Mouse (Mus musculus) hindlimb bud, embryonic 11.5 days (tissue): Measurements from ENCODE around the gene Otulin.

ENCODE experiments used
- DNase-seq: peaks from one replicate; pipeline ENCODE4 v3.0.0-alpha.2; 2012; ENCODE audit warnings: low read depth, low spot score; ENCODE audit errors: extremely low spot score

Gene Otulin

DNA sequence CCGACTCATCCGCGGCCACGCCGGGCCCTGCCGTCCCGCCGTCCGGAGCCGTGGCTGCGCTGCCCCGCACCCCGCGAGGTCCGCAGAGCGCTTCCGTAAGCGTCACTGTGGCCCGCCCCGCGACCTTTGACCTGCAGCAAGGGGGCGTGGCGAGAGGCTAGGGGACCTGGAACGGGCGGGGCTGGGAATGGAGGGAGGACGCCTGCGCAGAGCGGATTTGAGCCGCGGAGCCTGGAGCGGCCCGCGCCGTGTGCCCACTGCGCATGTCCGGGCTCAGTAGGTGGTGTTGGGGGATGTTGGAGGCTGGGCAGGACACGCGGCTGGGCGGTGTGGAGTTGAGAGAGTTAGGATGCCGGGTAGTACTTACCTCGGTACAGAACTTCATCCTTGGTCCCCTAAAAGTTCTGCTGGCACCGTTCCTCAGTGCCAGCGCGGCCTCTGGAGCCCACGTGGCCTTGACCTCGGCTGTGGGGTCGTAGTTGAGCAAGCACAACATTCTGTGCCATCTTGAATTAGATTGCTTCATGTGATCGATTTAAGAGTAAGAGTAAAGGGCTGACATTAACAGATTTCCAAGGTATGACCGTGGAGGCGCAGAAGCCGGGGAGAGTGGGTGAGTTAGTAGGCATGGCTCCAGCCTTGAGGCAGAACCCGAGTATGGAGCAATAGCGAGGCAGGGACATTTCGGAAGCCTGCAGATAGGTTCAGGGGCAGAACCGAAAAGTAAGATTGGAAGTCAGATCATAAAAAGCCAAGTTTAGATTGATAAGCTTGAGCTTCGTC lies at the start of gene Otulin:
Gene Otulin (minus strand): TSS at position 93 of the 783 bp plus-strand sequence.
- DNase-seq: peak; percentile 82

DNA sequence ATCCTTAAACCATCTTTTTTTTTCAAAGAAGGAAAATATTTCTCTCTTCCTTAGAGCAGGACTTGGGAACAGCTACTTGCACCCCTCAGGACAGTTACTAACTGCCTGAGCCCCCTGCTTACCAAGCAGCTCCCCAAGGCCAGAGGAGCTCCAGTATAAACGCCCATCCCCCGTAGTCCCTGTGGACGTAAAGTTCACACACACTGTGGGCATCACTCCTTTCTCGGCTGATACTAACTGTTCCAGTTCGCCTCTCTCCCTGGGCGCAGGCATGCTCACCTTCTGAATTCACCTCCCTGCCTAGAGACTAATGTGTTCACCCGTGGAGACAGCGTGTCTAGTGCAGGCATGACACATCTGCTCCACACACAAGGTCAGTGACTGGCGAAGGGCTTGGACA lies 48.0 kb upstream of the Otulin start:
- no peak for DNase-seq

DNA sequence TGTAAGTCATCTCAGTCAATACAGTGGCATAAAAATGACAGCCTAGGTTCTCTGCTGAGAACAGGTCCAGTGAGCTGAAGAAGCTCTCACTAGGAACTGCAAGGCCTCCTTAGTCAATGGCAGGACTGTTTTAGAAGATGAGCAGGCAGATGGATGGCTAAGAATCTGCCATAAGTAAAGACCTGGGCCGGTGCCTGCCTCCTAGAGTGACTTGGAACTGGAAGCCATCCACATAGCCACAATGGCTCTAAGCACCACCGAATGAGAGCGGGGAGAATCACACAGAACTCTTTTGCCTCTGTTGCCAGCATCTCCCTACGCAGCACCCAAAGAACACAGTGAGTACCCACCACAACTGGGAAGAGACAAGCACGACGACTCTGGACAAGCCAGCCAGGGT lies 47.3 kb upstream of the Otulin start:
- no peak for DNase-seq

DNA sequence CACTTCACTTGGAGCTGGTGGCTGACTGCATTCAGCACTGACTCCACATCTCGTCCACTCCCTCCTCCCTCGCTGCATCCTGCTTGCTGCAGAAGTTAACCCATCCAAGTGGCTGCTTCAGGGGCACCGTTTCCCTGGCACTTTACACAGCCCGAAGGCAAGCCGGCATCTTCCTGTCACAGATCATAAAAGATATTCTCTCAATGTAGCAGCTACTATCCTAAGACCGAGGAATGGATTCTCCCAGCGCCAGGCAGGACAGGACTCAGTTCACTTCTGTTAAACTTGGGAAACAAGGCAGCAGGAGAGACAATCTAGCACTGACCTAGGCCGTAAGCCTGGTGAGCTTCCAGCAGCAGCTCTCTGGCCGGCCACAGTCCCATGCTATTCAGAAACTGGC lies 45.7 kb upstream of the Otulin start:
- DNase-seq: no peak

DNA sequence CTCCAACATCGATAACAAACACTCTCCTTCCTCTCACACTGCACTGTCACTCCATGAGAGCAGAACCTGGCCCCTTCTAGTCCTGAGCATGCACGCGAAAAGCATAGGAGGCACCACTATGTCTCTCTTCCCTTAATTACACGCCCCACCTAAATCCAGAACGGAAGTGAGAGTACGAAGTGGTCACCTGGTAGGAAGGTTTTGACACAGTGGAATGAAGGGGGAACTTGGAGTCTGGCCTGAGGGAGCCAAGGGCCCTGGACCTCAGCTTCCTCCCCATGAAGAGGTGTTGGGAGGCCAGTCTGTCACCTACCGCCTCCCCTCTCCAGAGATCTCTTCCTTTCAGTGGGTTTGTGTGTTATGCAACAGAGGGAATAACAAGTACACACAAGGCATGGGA lies 44.6 kb upstream of the Otulin start:
- no peak for DNase-seq

DNA sequence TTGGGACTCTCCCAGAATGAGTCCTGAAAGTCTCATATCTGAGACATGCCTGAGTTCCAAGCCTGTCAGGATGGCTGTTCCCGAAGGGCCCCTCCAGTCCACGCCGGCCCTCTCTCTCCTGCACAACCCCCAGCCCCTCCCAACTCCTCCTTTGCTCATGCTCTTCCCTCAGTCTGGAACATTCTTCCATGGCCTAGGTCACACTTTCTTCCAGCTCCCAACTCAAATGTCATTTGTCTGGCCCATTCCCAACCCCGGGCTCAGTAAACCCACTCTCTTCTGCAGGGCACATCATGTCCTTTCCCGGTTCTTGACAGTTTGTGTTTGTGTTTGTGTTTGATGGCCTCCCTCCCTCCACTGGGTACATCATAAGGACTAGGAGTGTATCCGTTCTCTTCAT lies 43.5 kb upstream of the Otulin start:
- no peak for DNase-seq

DNA sequence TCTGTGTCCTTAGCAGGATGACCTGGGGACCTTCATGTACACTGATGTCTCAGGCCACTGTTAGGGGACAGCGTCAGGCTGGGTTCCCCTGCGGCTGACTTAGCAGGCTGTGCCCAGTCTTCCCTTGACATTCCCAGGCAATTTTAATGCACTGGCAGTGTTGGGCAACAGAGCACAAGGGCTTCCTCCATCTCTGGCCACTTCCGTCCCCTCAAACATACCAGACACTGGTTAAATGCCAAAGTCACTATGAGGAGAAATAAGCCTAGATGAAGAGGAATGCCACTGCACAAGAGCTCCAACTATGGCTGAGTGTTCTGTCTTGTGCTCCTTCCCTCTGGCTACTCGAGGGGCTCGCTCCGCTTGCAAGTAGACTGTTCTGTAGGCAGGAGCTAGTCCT lies 42.7 kb upstream of the Otulin start:
- DNase-seq: no peak

DNA sequence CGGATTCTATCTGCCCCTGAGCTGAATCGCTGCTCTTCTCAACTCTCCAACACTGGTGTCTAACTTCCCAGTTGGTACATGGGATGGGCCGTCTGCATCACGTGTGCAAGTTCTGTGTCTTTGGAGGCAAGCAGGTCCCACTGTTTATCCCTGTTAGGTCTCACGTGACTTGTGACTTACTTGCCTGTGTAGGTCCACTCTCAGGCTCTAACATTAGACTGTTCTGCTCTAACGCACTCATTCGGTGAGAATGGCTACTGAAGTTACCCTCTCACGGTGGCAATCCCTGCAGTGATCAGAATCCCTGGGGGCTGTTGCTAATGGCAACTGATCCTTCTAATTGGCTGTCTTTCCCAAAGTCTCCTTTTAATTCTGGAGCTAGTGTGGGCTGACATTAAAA lies 41.8 kb upstream of the Otulin start:
- no peak for DNase-seq

DNA sequence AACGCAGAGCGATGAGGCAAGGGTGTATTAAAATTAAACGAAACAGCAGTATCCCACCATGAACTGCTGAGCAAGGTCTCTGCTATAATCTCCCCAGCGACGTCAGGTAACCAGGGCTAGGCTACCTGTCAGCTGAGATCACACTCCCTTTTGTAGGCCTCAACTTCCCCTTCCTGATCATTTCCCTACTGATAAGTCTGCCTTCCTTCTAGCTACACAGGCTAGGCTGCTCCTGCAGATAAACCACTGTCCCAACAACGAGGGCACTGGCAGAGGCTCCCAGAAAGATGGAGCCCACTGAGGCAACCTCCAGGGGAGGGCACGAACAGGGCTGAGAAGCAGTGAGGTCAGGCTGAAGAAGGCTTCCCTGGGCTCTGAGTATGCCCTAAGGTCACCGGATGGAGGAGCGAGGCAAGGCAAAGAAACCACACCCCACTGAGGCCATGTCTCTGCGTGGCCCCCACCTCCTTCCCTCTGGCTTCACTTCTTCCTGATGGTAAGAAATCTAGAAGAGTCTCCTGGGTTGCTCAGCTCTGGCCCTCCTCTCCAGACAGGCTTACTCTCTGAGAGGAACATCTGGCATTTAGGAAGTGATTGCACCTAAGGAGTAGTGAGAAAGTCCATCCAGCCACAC lies 41.2 kb upstream of the Otulin start:
- no peak for DNase-seq

DNA sequence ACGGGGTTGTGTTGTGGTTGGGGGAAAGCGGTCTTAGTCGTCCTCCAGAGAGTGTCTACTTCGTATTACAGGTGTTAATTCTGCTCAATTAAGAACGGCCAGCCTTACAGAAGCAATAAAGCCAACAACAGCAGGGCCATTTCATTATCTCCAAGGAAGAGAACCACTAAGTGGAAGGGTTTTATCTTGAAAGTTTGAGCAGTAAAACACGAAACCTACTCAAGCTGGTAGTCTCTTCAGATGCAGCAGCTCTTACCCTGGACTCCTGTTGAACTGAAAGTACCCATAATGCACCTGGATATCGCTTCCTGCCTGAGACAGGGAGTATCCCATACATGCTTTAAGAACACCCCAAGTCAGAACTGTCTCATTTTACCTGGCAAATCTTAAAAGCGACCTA lies 40.2 kb upstream of the Otulin start:
- DNase-seq: no peak

DNA sequence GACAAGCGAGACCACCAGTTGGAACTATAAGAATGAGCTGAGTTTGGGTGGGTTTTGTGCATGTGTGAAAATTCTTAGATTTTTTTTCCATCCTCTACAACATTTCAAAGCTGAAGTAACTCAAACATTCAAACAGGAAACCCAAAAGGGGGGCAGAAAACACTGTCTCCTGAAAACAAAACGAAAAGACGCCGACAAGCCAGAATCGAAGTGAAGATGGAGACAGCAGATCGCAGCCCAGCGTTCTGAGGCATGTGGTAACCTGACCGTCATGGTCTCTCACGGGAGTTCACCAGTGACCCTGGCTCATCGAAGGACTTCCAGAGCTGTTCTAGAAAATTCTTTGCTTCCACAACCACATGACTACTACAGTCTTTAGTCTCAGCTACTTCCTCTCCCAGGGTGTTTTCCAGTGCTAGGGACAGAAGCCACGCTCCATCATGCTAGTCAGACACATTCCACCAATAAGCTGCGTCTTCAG lies 39.5 kb upstream of the Otulin start:
- no peak for DNase-seq

DNA sequence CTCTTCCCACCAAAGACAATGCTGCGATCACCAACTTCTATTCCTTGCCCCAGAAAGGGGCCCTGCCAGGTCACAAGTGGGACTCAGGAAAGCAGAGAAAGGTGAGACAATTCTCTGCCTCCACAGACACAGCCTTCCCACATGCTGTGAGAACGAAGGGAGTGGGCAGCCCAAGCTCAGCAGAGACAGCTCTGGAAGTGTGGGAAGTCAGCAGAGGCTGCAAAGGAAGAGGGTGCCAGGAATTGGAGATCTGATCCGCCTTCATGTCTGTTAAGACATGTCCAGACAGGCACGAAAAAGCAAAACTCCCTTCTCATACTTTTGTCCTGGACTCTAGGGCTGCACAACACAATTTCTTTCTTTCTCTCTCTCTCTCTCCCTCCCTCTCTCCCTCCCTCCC lies 38.8 kb upstream of the Otulin start:
- DNase-seq: no peak

DNA sequence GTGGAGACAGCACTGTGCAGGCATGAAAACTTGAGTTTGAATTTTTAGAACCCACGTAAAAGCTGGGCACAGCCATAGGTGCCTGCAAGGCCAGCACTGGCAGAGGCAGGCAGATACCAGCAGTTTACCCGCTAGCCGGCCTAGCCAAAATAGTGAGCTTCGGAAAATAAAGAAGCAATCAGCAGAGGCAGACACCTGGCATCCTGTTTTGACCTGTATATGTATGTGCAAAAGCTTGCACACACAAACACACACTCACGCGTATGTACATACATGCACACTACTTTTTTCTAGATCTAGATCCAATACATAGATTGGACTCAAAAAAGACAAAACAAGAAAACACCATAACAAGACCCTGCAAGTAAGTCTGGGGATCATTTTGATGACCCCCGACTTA lies 38.1 kb upstream of the Otulin start:
- DNase-seq: no peak

DNA sequence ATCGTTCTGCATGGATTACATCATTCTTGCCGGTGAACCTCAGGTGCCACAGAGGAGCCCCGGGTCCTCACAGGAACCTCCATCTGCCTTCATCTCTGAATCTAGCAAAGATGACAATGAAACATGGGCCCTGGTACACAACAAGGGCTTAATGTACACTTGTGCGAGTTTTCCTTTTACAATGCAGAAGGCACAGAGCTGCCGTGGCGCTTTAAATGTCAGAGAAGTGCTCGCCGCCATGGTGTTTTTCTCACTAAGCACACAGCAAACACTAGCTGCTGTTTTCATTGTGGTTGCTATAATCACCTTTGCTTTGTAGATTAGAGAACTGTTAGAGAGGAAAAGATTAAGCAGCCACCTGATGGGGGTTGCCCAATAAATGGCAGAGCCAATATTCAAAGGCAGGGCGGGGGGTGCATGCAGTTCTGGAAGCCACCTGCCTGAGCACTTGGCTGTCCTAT lies 37.5 kb upstream of the Otulin start:
- DNase-seq: no peak

DNA sequence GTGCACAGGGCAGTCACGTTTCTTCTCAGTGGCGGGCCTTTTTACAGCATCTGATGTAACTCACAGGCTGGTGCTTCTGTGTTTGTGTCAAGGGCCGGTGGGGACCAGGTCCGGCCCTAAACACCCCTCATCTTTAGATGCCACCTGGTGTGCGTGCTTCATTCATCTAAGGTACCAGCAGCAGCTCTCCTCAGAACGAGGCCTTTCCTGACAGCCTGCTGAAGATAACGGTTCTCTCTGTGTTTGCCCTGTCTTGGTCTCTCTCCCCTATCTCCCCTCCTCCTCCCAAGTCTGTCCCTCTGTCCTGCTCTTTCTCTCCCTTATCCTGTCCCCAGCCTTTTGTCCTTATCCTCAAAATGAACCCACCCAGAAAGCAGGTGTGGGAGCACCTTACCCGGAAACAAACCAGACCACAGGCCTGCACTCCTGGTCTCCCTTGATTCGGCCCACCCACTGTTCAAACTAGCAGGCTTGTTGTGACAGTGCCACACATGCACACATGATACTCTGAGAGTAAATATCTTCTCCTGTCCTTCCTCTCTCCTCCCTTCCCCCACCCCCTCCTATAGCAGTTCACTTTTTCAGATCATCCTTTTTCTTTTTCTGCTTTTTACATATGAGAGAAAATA lies 36.5 kb upstream of the Otulin start:
- DNase-seq: no peak

DNA sequence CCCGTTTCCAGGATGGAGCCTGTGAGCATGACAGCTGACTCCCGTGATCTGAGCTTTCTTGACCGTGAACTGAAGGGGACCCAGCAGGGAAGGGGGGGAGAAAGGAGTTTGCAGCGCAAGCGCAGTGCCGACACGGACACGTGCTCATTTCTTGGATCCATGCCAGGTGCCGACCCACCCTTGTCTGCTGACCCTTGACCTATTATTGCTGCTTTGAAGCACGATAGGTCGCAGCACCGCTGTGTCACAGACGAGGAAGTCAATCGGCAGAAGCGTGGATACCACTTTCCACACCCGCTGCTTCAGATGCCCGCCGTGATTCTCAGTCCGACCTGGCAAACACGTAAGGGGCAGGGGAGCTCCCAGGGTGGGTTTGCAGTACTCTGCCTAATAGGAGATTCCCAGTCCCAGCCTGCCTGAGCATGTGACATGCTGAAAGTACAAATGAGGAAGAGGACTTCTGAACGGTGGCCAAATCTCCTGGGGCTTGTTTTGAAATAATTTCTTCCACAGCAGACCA lies 35.0 kb upstream of the Otulin start:
- no peak for DNase-seq

DNA sequence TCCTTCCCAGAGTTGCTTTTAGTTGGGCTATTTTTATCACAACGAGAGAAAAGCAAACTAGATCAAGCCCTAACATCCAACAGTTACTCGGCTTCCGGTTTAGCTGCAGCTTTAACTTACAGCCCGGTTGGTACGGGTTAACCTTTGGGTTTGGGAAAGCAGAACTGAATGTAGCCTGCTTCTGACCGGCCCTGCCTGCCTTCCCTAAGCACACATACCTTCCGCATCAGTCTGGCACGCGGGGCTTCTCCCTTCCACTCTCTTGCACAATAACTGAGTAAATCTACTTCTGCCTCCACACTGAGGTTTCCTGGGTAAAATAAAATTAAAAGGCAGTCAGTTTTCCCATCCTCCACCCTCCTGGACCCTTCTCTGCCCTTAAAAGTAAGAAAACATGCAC lies 33.6 kb upstream of the Otulin start:
- no peak for DNase-seq

DNA sequence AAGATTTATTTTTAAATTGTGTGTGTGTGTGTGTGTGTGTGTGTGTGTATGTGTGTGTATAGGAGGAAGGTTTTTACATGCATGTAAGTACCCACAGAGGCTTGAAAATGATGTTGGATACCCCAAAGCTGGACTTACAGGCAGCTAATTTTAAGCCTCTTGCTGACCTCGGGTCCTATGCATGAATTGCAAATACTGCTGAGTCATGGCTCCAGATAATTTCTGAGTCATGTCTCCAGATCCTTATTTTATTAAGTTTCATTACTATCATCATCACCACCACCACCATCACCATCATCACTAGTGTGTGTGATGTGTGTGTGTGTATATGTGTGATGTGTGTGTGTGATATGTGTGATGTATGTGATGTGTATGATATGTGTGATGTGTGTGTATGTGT lies 32.2 kb upstream of the Otulin start:
- no peak for DNase-seq

DNA sequence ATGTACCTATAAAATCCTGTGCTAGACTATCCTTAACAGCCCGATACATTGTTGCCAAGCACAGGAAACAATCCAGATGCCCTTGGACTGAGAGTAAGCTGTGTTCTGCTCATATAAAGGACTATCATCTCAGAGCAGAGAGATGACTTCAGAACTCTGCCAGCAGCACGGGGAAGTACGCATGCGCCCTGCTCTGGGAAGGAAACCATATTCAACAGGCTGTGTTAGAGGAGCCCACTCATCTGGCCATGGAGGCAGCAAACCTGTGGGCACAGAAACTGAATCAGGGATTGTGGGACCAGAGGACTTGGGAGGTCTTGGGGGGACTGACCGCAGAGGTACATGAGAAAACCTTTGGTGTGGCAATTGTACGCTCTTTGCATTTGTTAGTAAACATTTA lies 31.2 kb upstream of the Otulin start:
- no peak for DNase-seq

DNA sequence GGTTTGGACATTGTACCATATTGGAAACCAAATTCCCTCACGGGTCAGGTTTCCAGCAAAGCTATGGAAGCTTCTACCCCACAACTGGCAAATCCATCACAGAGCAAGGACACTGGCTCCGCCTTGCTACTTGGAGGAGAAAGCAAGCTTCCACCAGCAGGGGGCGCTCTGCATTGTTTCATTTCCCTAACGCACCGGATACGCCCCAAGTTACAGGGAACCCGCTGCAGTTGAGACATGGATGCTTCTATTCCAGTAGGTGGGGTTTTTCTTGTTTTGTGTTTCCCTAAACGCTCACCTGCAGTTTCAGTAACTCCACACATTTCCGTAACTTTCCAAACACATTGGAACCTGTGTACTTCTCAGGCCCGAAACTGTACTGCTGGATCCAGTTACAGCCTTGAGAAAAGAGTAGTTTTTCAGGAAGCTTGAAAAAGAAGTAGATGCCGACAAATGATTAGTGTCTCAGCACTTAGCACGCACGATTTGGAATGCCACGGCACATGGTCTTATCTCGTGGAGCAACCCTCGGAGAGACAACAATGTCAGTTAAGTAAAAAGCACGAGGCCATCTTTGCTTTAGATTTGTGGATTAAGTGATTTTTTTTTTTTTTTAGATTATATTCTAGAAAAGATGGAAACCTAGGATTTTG lies 29.2 kb upstream of the Otulin start:
- no peak for DNase-seq

DNA sequence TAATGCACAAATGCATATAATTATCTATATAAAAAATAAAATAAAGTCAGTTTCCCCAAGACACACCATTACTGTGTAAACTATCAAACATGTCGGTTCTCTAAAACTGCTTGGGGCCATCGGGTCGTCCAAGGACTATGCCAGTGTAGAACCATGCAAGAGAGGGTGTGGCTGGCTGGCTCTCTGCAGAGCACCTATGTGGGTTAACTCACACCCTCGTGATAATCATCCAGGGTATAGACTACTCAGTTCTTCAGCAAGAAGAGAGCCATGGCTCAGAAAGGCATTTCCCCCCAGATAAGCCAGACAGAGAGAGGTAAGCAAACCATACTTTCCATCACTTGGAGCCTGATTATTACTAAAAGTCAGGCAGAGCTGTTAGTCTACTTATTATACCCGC lies 28.6 kb upstream of the Otulin start:
- no peak for DNase-seq
